Mouse (Mus musculus) MEL (cell line): ENCODE measurements around the gene Ubr1. TPM values are rescaled to one million over a fixed set of nuclear protein-coding genes. Genes with fewer than 3 reads are reported as not detected.

Experiments
- DNase-seq: peaks from one replicate; pipeline ENCODE4 v3.0.0; 2011; ENCODE audit warnings: low read depth, low spot score
- H3K27ac ChIP-seq: 2 replicates; pipeline ENCODE4 v1.5.1; 2012; ENCODE audit warnings: low read depth, mild to moderate bottlenecking, control low read depth, low read length, moderate library complexity; ENCODE audit not compliant: control insufficient read depth
- H3K27me3 ChIP-seq, 2 experiments: fragments of 150-350 bp in 1 of 2; sonication (generic) in 1 of 2; 2 replicates each; pipeline ENCODE4 v1.6.1; 2012; ENCODE audit warnings: low read length in 2 of 2, mild to moderate bottlenecking in 2 of 2, improper control_type of control experiment in 1 of 2, moderate library complexity in 1 of 2; ENCODE audit not compliant: insufficient read depth in 2 of 2, control insufficient read depth in 1 of 2
- H3K36me3 ChIP-seq, 2 experiments: 2 replicates each; pipeline ENCODE4 v1.6.1; 2012 to 2014; ENCODE audit warnings: low read length in 2 of 2, improper control_type of control experiment in 1 of 2, inconsistent platforms in 1 of 2, mild to moderate bottlenecking in 1 of 2; ENCODE audit not compliant: insufficient read depth in 2 of 2, control insufficient read depth in 1 of 2
- H3K4me1 ChIP-seq, 2 experiments: fragments of 150-350 bp in 1 of 2; sonication (generic) in 1 of 2; 2 replicates each; pipeline ENCODE4 v1.6.1; 2012; ENCODE audit warnings: low read length in 2 of 2, improper control_type of control experiment in 1 of 2, mild to moderate bottlenecking in 1 of 2; ENCODE audit not compliant: insufficient read depth in 2 of 2, control insufficient read depth in 1 of 2
- H3K4me3 ChIP-seq, 2 experiments: fragments of 150-350 bp in 1 of 2; sonication (generic) in 1 of 2; 2 replicates each; pipeline ENCODE4 v1.5.1; 2012; ENCODE audit warnings: low read depth in 2 of 2, low read length in 2 of 2, mild to moderate bottlenecking in 2 of 2, moderate library complexity in 2 of 2, control low read depth in 1 of 2, improper control_type of control experiment in 1 of 2; ENCODE audit not compliant: control insufficient read depth in 1 of 2, insufficient read depth in 1 of 2
- H3K79me2 ChIP-seq: 2 replicates; pipeline ENCODE4 v1.6.1; 2012; ENCODE audit warnings: mild to moderate bottlenecking, low read length, moderate library complexity; ENCODE audit not compliant: control insufficient read depth, poor library complexity, insufficient read depth
- H3K9ac ChIP-seq: 2 replicates; pipeline ENCODE4 v1.6.1; 2012; ENCODE audit warnings: low read depth, mild to moderate bottlenecking, control low read depth, low read length, moderate library complexity; ENCODE audit not compliant: control insufficient read depth, poor library complexity, severe bottlenecking
- H3K9me3 ChIP-seq: fragments of 150-350 bp; sonication (generic); replicated peaks from 2 replicates; pipeline ENCODE4 v1.6.1; 2012; ENCODE audit warnings: mild to moderate bottlenecking, low read length, improper control_type of control experiment, moderate library complexity; ENCODE audit not compliant: insufficient read depth
- ELF1 ChIP-seq: IDR thresholded peaks from 2 replicates; pipeline ENCODE4 v1.6.1; 2014; ENCODE audit warnings: low read depth, mild to moderate bottlenecking, inconsistent platforms, low read length, improper control_type of control experiment, moderate library complexity
- EP300 ChIP-seq, 2 experiments: IDR thresholded peaks; 2 replicates each; pipeline ENCODE4 v1.6.1; 2011; ENCODE audit warnings: improper control_type of control experiment in 2 of 2, low read length in 2 of 2, low read depth in 1 of 2, mild to moderate bottlenecking in 1 of 2
- MAFK ChIP-seq: IDR thresholded peaks from 2 replicates; pipeline ENCODE4 v1.6.1; 2011; ENCODE audit warnings: low read depth, mild to moderate bottlenecking, low read length, improper control_type of control experiment, borderline replicate concordance
- MAX ChIP-seq: IDR thresholded peaks from 2 replicates; pipeline ENCODE4 v1.6.1; 2011; ENCODE audit warnings: low read length, improper control_type of control experiment
- MEF2A ChIP-seq: IDR thresholded peaks from 2 replicates; pipeline ENCODE4 v1.6.1; 2014; ENCODE audit warnings: low read depth, mild to moderate bottlenecking, inconsistent platforms, low read length, improper control_type of control experiment; ENCODE audit not compliant: poor library complexity, insufficient replicate concordance, severe bottlenecking; ENCODE audit errors: extremely low read depth
- MXI1 ChIP-seq: IDR thresholded peaks from 2 replicates; pipeline ENCODE4 v1.6.1; 2011; ENCODE audit warnings: mild to moderate bottlenecking, low read depth, low read length, improper control_type of control experiment
- MYB ChIP-seq: IDR thresholded peaks from 2 replicates; pipeline ENCODE4 v1.6.1; 2011; ENCODE audit warnings: mild to moderate bottlenecking, low read depth, low read length, improper control_type of control experiment
- MYC ChIP-seq: IDR thresholded peaks from 2 replicates; pipeline ENCODE4 v1.6.1; 2011; ENCODE audit warnings: low read depth, mild to moderate bottlenecking, low read length, improper control_type of control experiment, moderate library complexity
- NRF1 ChIP-seq: IDR thresholded peaks from 2 replicates; pipeline ENCODE4 v1.6.1; 2014; ENCODE audit warnings: low read depth, mild to moderate bottlenecking, inconsistent platforms, low read length, improper control_type of control experiment, moderate library complexity; ENCODE audit not compliant: poor library complexity, insufficient read depth, severe bottlenecking
- POLR2A ChIP-seq, 2 experiments: IDR thresholded peaks; 2 replicates each; pipeline ENCODE4 v1.6.1; 2011 to 2012; ENCODE audit warnings: low read length in 2 of 2, mild to moderate bottlenecking in 2 of 2, control low read depth in 1 of 2, improper control_type of control experiment in 1 of 2, low read depth in 1 of 2, moderate library complexity in 1 of 2; ENCODE audit not compliant: control insufficient read depth in 1 of 2, insufficient read depth in 1 of 2, poor library complexity in 1 of 2
- POLR2AphosphoS2 ChIP-seq: IDR thresholded peaks from 2 replicates; pipeline ENCODE4 v1.6.1; 2011; ENCODE audit warnings: low read length, improper control_type of control experiment
- POLR2AphosphoS5 ChIP-seq: IDR thresholded peaks from 2 replicates; pipeline ENCODE4 v1.6.1; 2012; ENCODE audit warnings: low read depth, borderline replicate concordance, mild to moderate bottlenecking, inconsistent platforms, low read length, moderate library complexity, mixed read lengths
- SIN3A ChIP-seq: IDR thresholded peaks from 2 replicates; pipeline ENCODE4 v1.6.1; 2012; ENCODE audit warnings: low read length, improper control_type of control experiment, inconsistent platforms
- TAL1 ChIP-seq: IDR thresholded peaks from 2 replicates; pipeline ENCODE4 v1.6.1; 2012; ENCODE audit warnings: mild to moderate bottlenecking, inconsistent platforms, low read length, moderate library complexity, mixed read lengths
- UBTF ChIP-seq: IDR thresholded peaks from 2 replicates; pipeline ENCODE4 v1.6.1; 2012; ENCODE audit warnings: low read depth, mild to moderate bottlenecking, inconsistent platforms, low read length, improper control_type of control experiment, moderate library complexity, borderline replicate concordance; ENCODE audit not compliant: insufficient read depth
- USF1 ChIP-seq: IDR thresholded peaks from 2 replicates; pipeline ENCODE4 v1.6.1; 2014; ENCODE audit warnings: low read depth, mild to moderate bottlenecking, inconsistent platforms, low read length, improper control_type of control experiment, moderate library complexity
- USF2 ChIP-seq, 2 experiments: IDR thresholded peaks; 2 replicates each; pipeline ENCODE4 v1.6.1; 2011 to 2012; ENCODE audit warnings: improper control_type of control experiment in 2 of 2, low read length in 2 of 2, borderline replicate concordance in 1 of 2, inconsistent platforms in 1 of 2, low read depth in 1 of 2, mild to moderate bottlenecking in 1 of 2; ENCODE audit not compliant: insufficient read depth in 1 of 2
- ZC3H11A ChIP-seq: IDR thresholded peaks from 2 replicates; pipeline ENCODE4 v1.6.1; 2012; ENCODE audit warnings: low read depth, mild to moderate bottlenecking, inconsistent platforms, low read length, improper control_type of control experiment
- polyA plus RNA-seq, 2 experiments: library from polyadenylated mRNA; stranded (reverse) in 1 of 2; unstranded in 1 of 2; fragments of >175 nt in 1 of 2; fragments of >200 nt in 1 of 2; gene quantifications; 2 replicates each; pipeline versions ENCODE4 v1.2.1 to v1.2.4; 2012; ENCODE audit warnings: low replicate concordance in 2 of 2, low read depth in 1 of 2; ENCODE audit not compliant: insufficient read length in 2 of 2, insufficient read depth in 1 of 2, missing spikeins in 1 of 2
- total RNA-seq: library from RNA; depleted of rRNA; stranded (reverse); fragments of 300-350 nt; gene quantifications from 2 replicates; pipeline ENCODE4 v1.2.3, GENCODE M21; 2012

Ubr1 gene
- total and polyA plus RNA-seq, 3 experiments, result 12.8 to 27.8 TPM; not detected in 1

DNA sequence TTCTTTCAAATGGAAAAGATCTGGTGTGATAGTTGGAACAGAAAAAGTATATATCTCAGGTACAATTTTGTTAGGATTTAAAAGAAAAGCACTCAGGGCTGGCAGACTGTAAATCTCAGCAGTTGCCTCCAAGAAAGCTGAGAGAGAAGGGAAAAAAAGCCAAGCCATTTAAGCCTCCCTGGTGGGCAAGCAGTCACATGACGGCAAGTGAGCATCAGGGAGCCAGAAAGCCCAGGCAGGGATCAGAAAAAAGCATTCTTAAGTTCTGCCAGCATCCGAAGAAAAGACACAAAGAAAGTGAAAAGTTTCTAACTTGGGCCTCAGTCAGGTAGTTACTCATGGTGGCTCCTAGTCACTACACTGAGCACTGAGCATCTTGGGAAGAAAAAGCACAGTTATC, 13.1 kb upstream of the Ubr1 start:
- Histone ChIP-seq H3K9me3 (no peaks in the 10 kb centered on the region), H3K4me1 (no peaks in the 10 kb centered on the region), H3K79me2 (no peaks in the 10 kb centered on the region), H3K4me3 (no peak overlapping the region), H3K36me3 (no peaks in the 10 kb centered on the region), H3K27ac (no peak overlapping the region), H3K9ac (no peak overlapping the region), H3K27me3 (no peaks in the 10 kb centered on the region)
- no peak for TF ChIP-seq POLR2AphosphoS5
- no peak for TF ChIP-seq POLR2A (IDR thresholded peaks at IDR 0.05; ENCODE audit: control insufficient read depth in 1 of 2, insufficient read depth in 1 of 2, low read depth in 1 of 2, low read length in 2 of 2, poor library complexity in 1 of 2)
- no peak for TF ChIP-seq SIN3A
- TF ChIP-seq MEF2A, result no peak
- TF ChIP-seq MYB, result no peak
- TF ChIP-seq POLR2AphosphoS2, result no peak
- TF ChIP-seq USF2 (IDR thresholded peaks at IDR 0.05; ENCODE audit: borderline replicate concordance in 1 of 2, insufficient read depth in 1 of 2, low read depth in 1 of 2, low read length in 2 of 2), result no peak
- TF ChIP-seq NRF1, result no peak
- no peak for TF ChIP-seq ELF1
- no peak for TF ChIP-seq TAL1
- DNase-seq, result no peak

DNA sequence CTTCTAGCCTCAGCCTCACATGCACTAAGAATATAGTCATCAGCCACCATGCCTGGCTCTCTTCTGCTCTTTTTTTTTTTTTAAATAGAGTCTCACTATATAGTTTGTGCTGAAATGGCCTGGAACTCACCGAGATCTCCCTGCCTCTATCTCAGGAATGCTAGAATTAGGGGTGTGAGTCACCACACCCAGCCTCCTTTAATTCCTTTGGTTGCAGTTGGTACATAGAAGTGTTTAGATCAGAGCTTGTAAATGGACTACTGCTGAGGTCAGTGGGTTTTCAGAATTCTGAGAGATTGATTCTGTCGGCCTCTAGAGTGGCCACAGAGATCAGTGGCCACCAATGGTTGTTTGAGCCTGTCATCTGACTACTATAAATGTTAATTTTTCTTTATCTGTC, 10.3 kb upstream of the Ubr1 start:
- TF ChIP-seq MYB, result no peak
- TF ChIP-seq MAFK, result no peak
- TF ChIP-seq MAX, result no peak
- TF ChIP-seq USF1, result no peak
- no peak for TF ChIP-seq UBTF
- no peak for TF ChIP-seq EP300 (IDR thresholded peaks at IDR 0.05; ENCODE audit: low read depth in 1 of 2, low read length in 2 of 2)
- no peak for TF ChIP-seq MYC
- no peak for TF ChIP-seq MXI1
- no peak for TF ChIP-seq ZC3H11A
- TF ChIP-seq TAL1, result no peak
- no peak for TF ChIP-seq POLR2AphosphoS5
- peaks cover 0 to 5% of the 10 kb centered on the region in 2 experiments; a peak in 2 of 4 replicates for H3K36me3 ChIP-seq

More for the DNA sequence above, 10.3 kb upstream of the Ubr1 start:
- Histone ChIP-seq H3K79me2 (no peaks in the 10 kb centered on the region; the same call in 1 of the 2 replicates), H3K9ac (no peak overlapping the region), H3K27ac (no peak overlapping the region), H3K9me3 (no peaks in the 10 kb centered on the region), H3K27me3 (no peaks in the 10 kb centered on the region), H3K4me3 (no peak overlapping the region), H3K4me1 (peaks cover 0 to 12% of the 10 kb centered on the region in 2 experiments; a peak in 3 of 4 replicates)
- no peak for DNase-seq
